Mouse (Mus musculus): ENCODE measurements around the gene Nsg1. TPM values are rescaled to one million over a fixed set of nuclear protein-coding genes. Genes with fewer than 3 reads are reported as not detected.
A peak's percentile ranks its signal among the peaks of the same experiment; 100 is the strongest.

Gene Nsg1
- polyA plus RNA-seq, 1 experiment from 2014 or later, result 53.7 TPM

DNA sequence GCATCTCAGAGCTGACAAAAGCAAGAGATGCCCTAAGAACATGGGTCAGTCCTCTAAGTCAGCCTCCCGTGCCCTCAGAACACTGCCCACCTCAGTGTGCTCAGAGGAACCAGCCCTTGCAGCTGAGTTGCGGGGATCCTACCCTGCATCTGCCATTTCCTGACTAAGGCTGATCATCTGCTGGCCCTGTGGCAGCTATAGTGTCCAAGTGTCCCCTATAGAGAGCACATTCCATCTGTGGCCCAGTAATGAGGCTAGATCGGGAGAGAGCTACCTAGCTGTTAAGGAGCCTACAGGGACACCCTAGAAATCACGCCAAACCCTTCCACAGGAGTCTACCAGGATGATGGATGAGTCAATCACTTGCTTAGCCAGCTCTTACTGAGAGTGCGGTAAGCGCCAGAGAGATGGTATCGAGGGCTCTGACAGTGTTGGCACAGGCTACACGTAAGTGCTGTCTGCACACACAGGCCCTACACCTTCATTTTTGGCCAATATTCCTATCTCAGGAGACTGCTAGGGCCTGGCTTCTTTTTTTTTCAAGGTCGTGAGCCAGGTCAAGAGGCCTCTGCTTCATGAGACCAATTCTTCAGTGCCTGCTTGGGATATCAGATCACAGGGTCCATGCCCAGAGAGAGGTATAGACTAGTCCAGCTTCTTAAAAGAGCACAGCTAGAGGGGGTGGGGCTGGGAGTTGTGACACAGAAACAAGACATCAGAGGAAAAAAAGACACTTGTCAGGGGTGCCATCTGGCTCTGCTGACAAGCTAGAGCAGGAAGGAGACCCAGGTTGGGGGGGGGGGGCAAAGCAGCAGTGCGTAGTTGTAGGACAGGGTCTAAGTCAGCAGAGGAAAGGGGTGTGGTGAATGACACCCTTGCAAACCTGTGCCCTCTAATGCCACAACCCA, 7.3 kb downstream of the Nsg1 start:
- ATAC-seq (no peak), DNase-seq (ENCODE audit: low spot score) (no peak)
- H3K9me3 ChIP-seq (ENCODE audit: low read length), result no peaks in the 10 kb centered on the region
- H3K36me3 ChIP-seq (ENCODE audit: insufficient read depth, low read length), result no peaks in the 10 kb centered on the region
- 83% methylated on average over 10 of the region's 10 CpGs for WGBS
- H3K4me2 ChIP-seq (replicated peaks; ENCODE audit: low read depth, low read length), result no peak overlapping the region
- H3K27ac ChIP-seq (ENCODE audit: low read length), result no peak overlapping the region
- no peaks in the 10 kb centered on the region for H3K27me3 ChIP-seq (replicated peaks; ENCODE audit: insufficient read depth, low read length)
- TF ChIP-seq EP300 (IDR thresholded peaks at IDR 0.05) (no peak), CTCF (IDR thresholded peaks at IDR 0.05) (no peak)
- H3K4me3 ChIP-seq (ENCODE audit: low read depth, low read length), result no peak overlapping the region
- no peak overlapping the region for H3K9ac ChIP-seq (replicated peaks; ENCODE audit: low read depth)
- H3K4me1 ChIP-seq (ENCODE audit: insufficient read depth, low read depth, low read length), result no peaks in the 10 kb centered on the region

GRCm38 (mm10) chr5:38151264-38151663, 8.4 kb downstream of the Nsg1 start:
- 61% methylated on average over 3 of the region's 3 CpGs for WGBS

DNA sequence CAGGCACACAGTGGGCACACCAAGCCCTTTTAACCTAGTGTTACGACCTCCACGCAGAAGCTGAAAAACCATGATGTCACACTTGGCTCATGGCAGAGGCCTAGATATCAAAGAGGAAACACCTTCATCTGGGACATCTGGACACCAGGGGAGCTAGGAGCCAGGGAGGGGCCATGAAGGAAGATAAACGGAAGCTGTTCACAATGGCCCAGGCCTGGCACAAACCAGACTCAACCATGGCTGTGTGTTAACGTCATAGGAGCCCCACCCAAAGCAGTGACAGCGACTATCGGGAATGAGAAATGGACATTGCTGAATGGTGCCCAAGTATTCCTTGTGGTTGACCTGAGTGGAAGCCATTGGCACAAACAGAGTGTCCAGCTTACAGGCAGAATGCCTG, 13.2 kb downstream of the Nsg1 start:
- no peak overlapping the region for H3K9ac ChIP-seq (replicated peaks; ENCODE audit: low read depth)
- peak; percentile 94 for ATAC-seq
- 0 out of 2 replicates have a peak overlapping the region, but pooled peaks have one; percentile 17 for H3K27ac ChIP-seq (ENCODE audit: low read length)
- no peaks in the 10 kb centered on the region for H3K27me3 ChIP-seq (replicated peaks; ENCODE audit: insufficient read depth, low read length)
- no peaks in the 10 kb centered on the region for H3K36me3 ChIP-seq (ENCODE audit: insufficient read depth, low read length)
- no peaks in the 10 kb centered on the region for H3K9me3 ChIP-seq (ENCODE audit: low read length)
- DNase-seq (ENCODE audit: low spot score), result peak; percentile 80
- no peaks in the 10 kb centered on the region for H3K4me1 ChIP-seq (ENCODE audit: insufficient read depth, low read depth, low read length)
- no peak overlapping the region for H3K4me3 ChIP-seq (ENCODE audit: low read depth, low read length)
- H3K4me2 ChIP-seq (replicated peaks; ENCODE audit: low read depth, low read length), result no peak overlapping the region
- 67% methylated on average over 6 of the region's 6 CpGs for WGBS
- no peak for TF ChIP-seq CTCF (IDR thresholded peaks at IDR 0.05)
- TF ChIP-seq EP300 (IDR thresholded peaks at IDR 0.05), result peak; percentile 97

More at GRCm38 (mm10) chr5:38151264-38151663, 8.4 kb downstream of the Nsg1 start:
- no peaks in the 10 kb centered on the region for H3K4me1 ChIP-seq (ENCODE audit: insufficient read depth, low read depth, low read length)
- H3K36me3 ChIP-seq (ENCODE audit: insufficient read depth, low read length), result no peaks in the 10 kb centered on the region
- no peak overlapping the region for H3K9ac ChIP-seq (replicated peaks; ENCODE audit: low read depth)
- ATAC-seq (no peak), DNase-seq (ENCODE audit: low spot score) (no peak)
- H3K4me2 ChIP-seq (replicated peaks; ENCODE audit: low read depth, low read length), result no peak overlapping the region
- no peak overlapping the region for H3K27ac ChIP-seq (ENCODE audit: low read length)
- no peaks in the 10 kb centered on the region for H3K27me3 ChIP-seq (replicated peaks; ENCODE audit: insufficient read depth, low read length)
- H3K4me3 ChIP-seq (ENCODE audit: low read depth, low read length), result no peak overlapping the region
- H3K9me3 ChIP-seq (ENCODE audit: low read length), result no peaks in the 10 kb centered on the region
- no peak for TF ChIP-seq CTCF (IDR thresholded peaks at IDR 0.05)

- Histone ChIP-seq H3K9ac (replicated peaks; ENCODE audit: low read depth) (no peak overlapping the region), H3K9me3 (ENCODE audit: low read length) (no peaks in the 10 kb centered on the region), H3K36me3 (ENCODE audit: insufficient read depth, low read length) (0 out of 2 replicates have a peak, but pooled peaks cover 5% of the 10 kb centered on the region), H3K4me3 (ENCODE audit: low read depth, low read length) (no peak overlapping the region), H3K4me2 (replicated peaks; ENCODE audit: low read depth, low read length) (no peak overlapping the region), H3K27me3 (replicated peaks; ENCODE audit: insufficient read depth, low read length) (no peaks in the 10 kb centered on the region), H3K4me1 (ENCODE audit: insufficient read depth, low read depth, low read length) (no peaks in the 10 kb centered on the region), H3K27ac (ENCODE audit: low read length) (no peak overlapping the region)
- 85% methylated on average over 6 of the region's 6 CpGs for WGBS
- DNase-seq (ENCODE audit: low spot score) (no peak), ATAC-seq (no peak)
- TF ChIP-seq CTCF (IDR thresholded peaks at IDR 0.05) (no peak), EP300 (IDR thresholded peaks at IDR 0.05) (no peak)
Observed at GRCm38 (mm10) chr5:38140893-38141292, 18.8 kb downstream of the Nsg1 start.

DNA sequence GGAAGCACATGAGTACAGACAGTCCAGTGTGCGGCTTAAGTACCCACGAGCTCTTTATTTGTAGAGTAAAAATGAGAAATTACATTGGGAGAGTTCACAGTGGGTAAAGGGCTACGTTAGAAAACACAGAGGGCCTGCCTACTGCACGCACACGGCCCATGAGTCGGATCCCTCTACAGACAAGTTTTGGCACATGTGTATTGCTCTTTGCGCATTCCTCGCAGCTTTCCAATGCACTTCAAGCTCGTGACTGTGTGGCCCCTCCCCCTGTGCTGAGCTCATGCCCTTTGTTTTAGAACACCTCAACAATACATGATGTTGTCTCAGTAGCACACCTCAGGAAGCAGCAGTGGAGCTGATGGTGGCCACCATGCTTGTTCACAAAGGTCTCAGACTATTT, 22.5 kb downstream of the Nsg1 start:
- Histone ChIP-seq H3K4me3 (ENCODE audit: low read depth, low read length) (no peak overlapping the region), H3K9ac (replicated peaks; ENCODE audit: low read depth) (no peak overlapping the region), H3K4me2 (replicated peaks; ENCODE audit: low read depth, low read length) (no peak overlapping the region), H3K27me3 (replicated peaks; ENCODE audit: insufficient read depth, low read length) (no peaks in the 10 kb centered on the region), H3K36me3 (ENCODE audit: insufficient read depth, low read length) (0 out of 2 replicates have a peak, but pooled peaks cover 5% of the 10 kb centered on the region), H3K9me3 (ENCODE audit: low read length) (no peaks in the 10 kb centered on the region), H3K4me1 (ENCODE audit: insufficient read depth, low read depth, low read length) (no peaks in the 10 kb centered on the region), H3K27ac (ENCODE audit: low read length) (no peak overlapping the region)
- peak; percentile 69 for ATAC-seq
- no peak for TF ChIP-seq EP300 (IDR thresholded peaks at IDR 0.05)
- no peak for TF ChIP-seq CTCF (IDR thresholded peaks at IDR 0.05)
- 67% methylated on average over 9 of the region's 9 CpGs for WGBS
- DNase-seq (ENCODE audit: low spot score), result peak; percentile 40

DNA sequence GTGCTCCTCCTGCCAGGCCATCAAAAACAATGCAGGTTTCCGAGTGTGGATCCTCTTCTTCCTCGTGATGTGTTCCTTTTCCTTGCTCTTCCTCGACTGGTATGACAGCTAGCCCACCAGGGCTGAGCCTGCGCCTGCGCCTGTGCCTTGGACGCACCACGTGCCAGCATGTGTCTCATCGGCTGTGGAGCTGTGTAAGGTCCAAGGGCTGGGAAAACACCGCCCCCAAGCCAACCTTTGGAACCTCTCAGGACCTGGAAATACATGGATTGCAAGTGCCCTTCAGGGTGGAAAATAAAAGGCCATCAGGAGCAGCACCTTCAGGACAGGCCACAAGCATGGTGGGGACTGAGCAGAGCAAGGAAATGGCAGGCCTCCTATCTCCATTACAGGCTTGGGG, 23.5 kb downstream of the Nsg1 start:
- DNase-seq (ENCODE audit: low spot score), result no peak
- ATAC-seq, result no peak
- H3K4me1 ChIP-seq (ENCODE audit: insufficient read depth, low read depth, low read length), result no peaks in the 10 kb centered on the region
- no peak overlapping the region for H3K27ac ChIP-seq (ENCODE audit: low read length)
- 92% methylated on average over 9 of the region's 9 CpGs for WGBS
- TF ChIP-seq EP300 (IDR thresholded peaks at IDR 0.05) (no peak), CTCF (IDR thresholded peaks at IDR 0.05) (no peak)
- H3K27me3 ChIP-seq (replicated peaks; ENCODE audit: insufficient read depth, low read length), result no peaks in the 10 kb centered on the region
- H3K4me2 ChIP-seq (replicated peaks; ENCODE audit: low read depth, low read length), result no peak overlapping the region
- H3K9ac ChIP-seq (replicated peaks; ENCODE audit: low read depth), result no peak overlapping the region
- H3K4me3 ChIP-seq (ENCODE audit: low read depth, low read length), result no peak overlapping the region
- H3K9me3 ChIP-seq (ENCODE audit: low read length), result no peaks in the 10 kb centered on the region
- H3K36me3 ChIP-seq (ENCODE audit: insufficient read depth, low read length), result 0 out of 2 replicates have a peak, but pooled peaks cover 5% of the 10 kb centered on the region
